Mouse (Mus musculus): ENCODE data around the gene Lemd1. TPM values are rescaled to one million over a fixed set of nuclear protein-coding genes. Genes with fewer than 3 reads are reported as not detected.

The Lemd1 gene
- polyA plus RNA-seq, 1 experiment from 2014 or later: 0.43 TPM

DNA sequence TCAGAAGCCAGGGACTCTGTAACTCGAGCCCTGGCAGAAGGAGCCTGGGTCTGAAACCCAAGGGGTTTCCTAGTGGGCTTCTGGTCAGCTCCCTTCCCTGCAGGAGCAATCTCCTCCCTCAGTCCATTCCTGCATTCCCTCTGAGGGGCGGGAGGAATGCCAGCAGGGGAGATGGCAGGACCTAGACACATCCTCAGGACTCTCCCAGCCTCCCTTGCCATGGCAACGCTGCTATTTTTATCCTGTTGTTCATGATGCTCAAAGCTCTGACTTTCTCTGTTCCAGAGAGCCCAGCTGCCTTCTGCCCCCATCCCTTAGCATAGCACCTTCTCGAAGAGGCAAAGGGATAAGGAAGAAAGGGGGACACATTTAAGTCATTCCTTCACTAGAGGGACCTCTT is 16.9 kb downstream of the Lemd1 start:
- Histone ChIP-seq H3K36me3 (no peaks in the 10 kb centered on the region), H3K27ac (no peak overlapping the region), H3K4me3 (replicated peaks) (no peak overlapping the region), H3K4me1 (replicated peaks) (0 out of 2 replicates have a peak, but pooled peaks cover 8% of the 10 kb centered on the region), H3K9ac (no peak overlapping the region), H3K27me3 (replicated peaks) (peaks cover 4% of the 10 kb centered on the region), H3K4me2 (replicated peaks) (no peak overlapping the region), H3K9me3 (no peaks in the 10 kb centered on the region)
- no peak for ATAC-seq
- WGBS: 11% methylated on average over 4 of the region's 4 CpGs

DNA sequence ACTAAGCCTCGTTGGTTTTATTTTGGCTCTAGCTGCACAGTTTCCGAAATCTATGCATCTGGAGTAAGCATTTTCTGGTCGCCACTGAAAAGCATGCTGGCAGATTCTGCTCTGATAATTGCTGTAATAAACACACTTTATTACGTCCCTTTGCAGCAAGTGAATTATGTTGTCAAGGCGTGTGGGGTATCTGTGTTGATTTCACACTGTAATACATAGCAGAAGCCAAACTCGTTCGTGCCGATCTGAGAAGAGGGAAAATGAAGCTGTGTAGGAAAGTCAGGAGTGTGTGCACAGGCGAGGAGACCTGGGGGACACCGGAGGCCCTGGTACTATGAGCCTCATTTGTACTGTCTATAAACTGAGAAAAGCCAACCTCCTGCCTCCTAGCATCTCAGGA is 18.2 kb downstream of the Lemd1 start:
- no peaks in the 10 kb centered on the region for H3K9me3 ChIP-seq
- no peak overlapping the region for H3K9ac ChIP-seq
- H3K27me3 ChIP-seq (replicated peaks): peaks cover 4% of the 10 kb centered on the region; the same call in 1 of the 2 replicates
- H3K36me3 ChIP-seq: no peaks in the 10 kb centered on the region
- H3K4me3 ChIP-seq (replicated peaks): no peak overlapping the region
- 0 out of 2 replicates have a peak, but pooled peaks cover 8% of the 10 kb centered on the region for H3K4me1 ChIP-seq (replicated peaks)
- H3K4me2 ChIP-seq (replicated peaks): no peak overlapping the region
- no peak for ATAC-seq
- H3K27ac ChIP-seq: no peak overlapping the region
- 61% methylated on average over 10 of the region's 10 CpGs for WGBS

DNA sequence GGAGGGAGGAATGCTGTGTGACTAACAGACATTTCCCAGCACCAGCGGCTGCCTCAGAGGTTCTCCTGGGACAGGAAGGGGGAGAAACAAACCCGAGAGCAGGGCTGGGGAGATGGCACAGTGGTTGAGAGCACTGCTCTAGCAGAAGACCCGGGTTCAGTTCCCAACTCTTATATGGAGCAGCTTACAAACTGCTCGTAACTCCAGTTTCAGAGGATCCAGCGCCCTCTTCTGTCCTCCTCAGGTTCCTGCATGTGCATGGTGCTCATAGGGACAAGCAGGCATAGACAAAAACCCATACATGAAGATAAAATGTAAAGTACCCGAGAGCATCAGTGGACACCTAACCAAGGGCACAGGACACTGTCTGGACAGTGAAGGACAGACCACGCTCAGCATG is 19.7 kb downstream of the Lemd1 start:
- H3K9ac ChIP-seq: no peak overlapping the region
- H3K27ac ChIP-seq: no peak overlapping the region
- no peaks in the 10 kb centered on the region for H3K9me3 ChIP-seq
- H3K4me3 ChIP-seq (replicated peaks): no peak overlapping the region
- ATAC-seq: no peak
- no peak overlapping the region for H3K4me2 ChIP-seq (replicated peaks)
- 0 out of 2 replicates have a peak, but pooled peaks cover 8% of the 10 kb centered on the region for H3K4me1 ChIP-seq (replicated peaks)
- 19% methylated on average over 7 of the region's 7 CpGs for WGBS
- H3K27me3 ChIP-seq (replicated peaks): peaks cover 4% of the 10 kb centered on the region; the same call in 1 of the 2 replicates
- no peaks in the 10 kb centered on the region for H3K36me3 ChIP-seq

DNA sequence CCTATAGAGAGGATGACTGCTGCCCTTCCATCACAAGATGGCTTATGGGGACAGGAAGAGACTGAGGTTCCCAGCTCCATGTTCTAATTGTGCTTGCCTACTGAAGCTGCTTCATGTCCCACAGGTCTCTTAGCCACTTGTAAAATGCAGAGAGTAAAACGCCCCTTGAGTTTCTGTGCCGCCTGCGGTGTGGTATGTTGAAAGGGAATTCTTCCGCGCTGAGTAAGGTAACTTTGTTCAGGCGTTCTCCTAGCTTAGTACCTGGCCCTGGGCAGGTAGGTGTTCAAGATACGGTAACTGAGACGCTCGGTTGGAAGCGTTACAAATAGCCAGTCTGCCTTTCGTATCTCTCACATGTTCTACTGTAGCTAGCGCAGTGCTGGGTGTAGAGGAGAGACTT is 20.4 kb downstream of the Lemd1 start:
- Histone ChIP-seq H3K36me3 (no peaks in the 10 kb centered on the region), H3K27me3 (replicated peaks) (peaks cover 4% of the 10 kb centered on the region; the same call in 1 of the 2 replicates), H3K27ac (no peak overlapping the region), H3K4me2 (replicated peaks) (peak overlapping the region; percentile 59), H3K9ac (no peak overlapping the region), H3K9me3 (no peaks in the 10 kb centered on the region), H3K4me1 (replicated peaks) (0 out of 2 replicates have a peak, but pooled peaks cover 8% of the 10 kb centered on the region), H3K4me3 (replicated peaks) (no peak overlapping the region)
- 37% methylated on average over 12 of the region's 12 CpGs for WGBS
- no peak for ATAC-seq

DNA sequence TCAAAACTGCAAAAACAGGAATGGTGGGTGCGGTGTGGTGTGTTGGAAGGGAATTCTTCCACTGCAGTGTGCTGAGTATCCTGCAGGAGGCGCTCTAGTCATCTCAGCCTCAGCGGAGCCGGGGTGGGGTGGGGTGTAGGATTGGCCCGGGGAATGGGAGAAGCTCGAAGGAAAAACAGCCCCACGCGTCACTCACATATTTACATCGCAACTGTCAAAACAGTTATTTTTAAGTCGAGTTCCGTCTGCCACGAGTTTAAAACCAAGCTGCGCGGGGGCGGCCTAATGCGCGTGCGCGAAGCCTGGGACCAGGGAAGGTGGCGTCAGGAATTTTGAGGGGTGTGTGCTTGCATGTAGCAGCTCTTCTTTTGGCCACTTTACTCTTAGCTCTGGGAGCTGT is 21.0 kb downstream of the Lemd1 start:
- H3K9ac ChIP-seq: no peak overlapping the region
- 0 out of 2 replicates have a peak, but pooled peaks have one; percentile 55 for ATAC-seq

DNA sequence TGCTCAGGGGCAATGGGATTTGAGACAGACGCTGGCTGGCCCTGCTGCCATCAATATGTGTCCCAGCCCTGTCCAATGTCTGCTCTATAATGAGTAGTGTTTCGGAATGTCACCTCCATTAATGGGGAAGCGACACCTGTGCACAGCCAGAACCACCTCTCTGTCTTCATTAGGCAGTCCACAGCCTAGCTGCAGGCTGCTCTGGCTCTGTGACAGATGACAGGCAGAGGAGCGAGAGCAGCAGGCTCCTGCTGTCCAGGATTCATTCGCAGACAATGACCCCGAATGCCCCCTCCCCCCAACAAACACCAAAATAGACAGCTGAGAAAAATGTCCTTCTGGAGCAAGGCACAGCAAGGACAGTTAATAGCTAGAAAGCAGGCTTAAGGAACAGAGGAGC is 21.8 kb downstream of the Lemd1 start:
- 41% methylated on average over 6 of the region's 6 CpGs for WGBS
- Histone ChIP-seq H3K27me3 (replicated peaks) (peaks cover 4% of the 10 kb centered on the region; the same call in 1 of the 2 replicates), H3K27ac (no peak overlapping the region), H3K36me3 (no peaks in the 10 kb centered on the region), H3K4me1 (replicated peaks) (0 out of 2 replicates have a peak, but pooled peaks cover 8% of the 10 kb centered on the region), H3K4me3 (replicated peaks) (no peak overlapping the region), H3K4me2 (replicated peaks) (no peak overlapping the region), H3K9me3 (no peaks in the 10 kb centered on the region), H3K9ac (no peak overlapping the region)
- no peak for ATAC-seq

More for the DNA sequence above, 21.0 kb downstream of the Lemd1 start:
- H3K27me3 ChIP-seq (replicated peaks): peaks cover 4% of the 10 kb centered on the region; the same call in 1 of the 2 replicates
- H3K9me3 ChIP-seq: no peaks in the 10 kb centered on the region
- H3K4me2 ChIP-seq (replicated peaks): peak overlapping the region; percentile 59
- WGBS: 4% methylated on average over 20 of the region's 20 CpGs
- H3K27ac ChIP-seq: no peak overlapping the region
- no peaks in the 10 kb centered on the region for H3K36me3 ChIP-seq
- H3K4me1 ChIP-seq (replicated peaks): 0 out of 2 replicates have a peak, but pooled peaks cover 8% of the 10 kb centered on the region
- H3K4me3 ChIP-seq (replicated peaks): peak overlapping the region; percentile 25

DNA sequence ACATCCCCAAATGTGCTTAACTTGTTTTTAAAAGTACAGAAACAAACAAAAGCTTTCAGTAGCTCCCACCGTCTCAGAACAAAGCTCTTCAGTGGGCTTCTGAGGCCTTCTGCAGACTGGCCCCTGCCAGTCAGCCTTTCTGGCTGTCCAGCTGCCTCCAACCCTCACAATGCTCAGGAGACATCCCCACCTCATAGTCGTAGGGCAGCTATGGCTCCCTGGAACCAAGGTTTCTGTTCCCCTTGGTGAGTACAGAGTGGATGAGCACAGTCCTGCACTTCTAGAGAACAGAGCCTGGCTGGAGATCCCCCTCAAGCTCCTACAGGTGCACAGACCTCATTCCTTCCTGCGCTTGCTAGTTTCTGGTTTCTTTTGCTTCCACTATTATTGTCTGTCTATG is 25.0 kb downstream of the Lemd1 start:
- H3K4me2 ChIP-seq (replicated peaks): no peak overlapping the region
- H3K4me1 ChIP-seq (replicated peaks): 0 out of 2 replicates have a peak, but pooled peaks cover 8% of the 10 kb centered on the region
- H3K9me3 ChIP-seq: no peaks in the 10 kb centered on the region
- no peak overlapping the region for H3K27ac ChIP-seq
- ATAC-seq: no peak
- 52% methylated on average over 3 of the region's 3 CpGs for WGBS
- H3K36me3 ChIP-seq: no peaks in the 10 kb centered on the region
- H3K4me3 ChIP-seq (replicated peaks): no peak overlapping the region
- no peak overlapping the region for H3K9ac ChIP-seq
- peaks cover 3% of the 10 kb centered on the region; the same call in 1 of the 2 replicates for H3K27me3 ChIP-seq (replicated peaks)

DNA sequence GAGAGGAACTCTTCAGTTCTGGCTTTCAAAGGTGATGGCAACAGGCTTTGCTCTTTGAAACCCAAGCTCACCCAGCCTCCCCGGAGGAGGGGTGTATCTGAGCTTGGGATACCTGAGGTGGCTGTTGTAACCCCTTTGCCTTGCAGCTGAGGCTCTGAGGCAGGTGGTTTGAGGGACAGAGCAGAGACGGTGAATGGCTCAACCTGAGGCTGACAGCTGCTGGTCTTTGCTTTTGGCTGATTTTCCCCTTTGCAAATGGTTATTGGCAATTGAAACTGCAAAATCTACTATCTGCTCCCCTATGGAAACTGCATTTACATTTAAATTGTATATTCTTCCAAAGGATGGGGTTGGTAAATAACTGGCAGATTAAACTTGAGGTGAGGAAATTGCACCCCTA is 30.4 kb downstream of the Lemd1 start:
- WGBS: 36% methylated on average over 2 of the region's 2 CpGs
- H3K9me3 ChIP-seq: no peaks in the 10 kb centered on the region
- ATAC-seq: no peak
- no peak overlapping the region for H3K4me3 ChIP-seq (replicated peaks)
- no peaks in the 10 kb centered on the region for H3K36me3 ChIP-seq
- H3K27me3 ChIP-seq (replicated peaks): no peaks in the 10 kb centered on the region
- H3K9ac ChIP-seq: no peak overlapping the region
- H3K4me2 ChIP-seq (replicated peaks): no peak overlapping the region
- no peak overlapping the region for H3K27ac ChIP-seq
- no peaks in the 10 kb centered on the region for H3K4me1 ChIP-seq (replicated peaks)

DNA sequence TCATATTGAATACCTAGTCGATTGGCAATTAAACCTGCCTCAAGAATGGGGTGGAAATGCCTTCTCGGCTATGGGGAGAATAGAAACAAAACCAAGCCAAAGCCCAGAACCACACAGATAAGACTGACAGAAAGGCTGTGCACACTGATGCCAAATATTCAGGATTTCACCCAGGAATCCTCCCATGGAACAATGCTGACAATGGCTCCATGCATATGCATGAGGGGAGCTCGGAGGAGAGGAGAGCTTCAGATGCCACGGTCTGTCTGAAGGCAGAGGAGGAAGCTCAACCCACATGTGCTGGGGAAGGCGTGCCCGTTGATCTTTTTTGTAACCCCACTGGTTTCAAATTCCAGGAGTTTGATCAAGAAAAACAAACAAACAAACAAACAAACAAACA is 30.9 kb downstream of the Lemd1 start:
- 34% methylated on average over 6 of the region's 6 CpGs for WGBS

DNA sequence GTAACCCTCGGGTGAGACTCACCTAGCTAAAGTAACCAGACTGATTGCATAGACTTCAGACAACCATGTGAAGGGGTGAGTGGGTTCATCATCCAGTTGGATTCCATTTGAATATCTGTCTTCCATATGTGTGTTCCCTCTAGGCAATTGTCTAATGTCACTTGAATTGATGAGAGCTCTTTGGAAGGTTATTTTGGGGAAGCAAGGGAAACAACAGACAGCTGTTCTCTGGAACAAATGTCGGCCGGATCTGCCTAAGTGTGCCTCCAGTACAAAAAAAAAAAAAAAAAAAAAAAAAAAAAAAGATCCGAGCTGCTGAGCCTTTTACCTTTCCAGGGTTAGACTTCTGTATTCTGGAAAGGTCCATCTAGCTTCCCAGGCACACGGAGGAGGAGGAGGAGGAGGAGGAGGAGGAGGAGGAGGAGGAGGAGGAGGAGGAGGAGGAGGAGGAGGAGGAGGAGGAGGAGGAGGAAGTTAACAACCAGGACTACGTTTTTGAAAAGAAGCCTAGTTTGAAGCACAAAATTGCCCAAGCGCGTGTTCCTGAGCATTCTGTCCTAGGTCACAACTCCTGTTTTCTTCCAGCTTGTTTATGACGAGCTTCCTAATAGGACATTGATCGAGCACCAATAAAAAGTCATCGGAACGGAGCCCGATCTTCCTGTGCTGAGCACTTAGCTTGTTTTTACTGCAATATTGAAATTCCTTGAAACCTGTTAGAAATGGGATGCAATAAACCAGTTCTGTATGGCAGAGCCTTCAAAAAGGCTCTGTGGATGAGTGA is 35.3 kb downstream of the Lemd1 start:
- WGBS: 70% methylated on average over 12 of the region's 13 CpGs

More for the DNA sequence above, 30.9 kb downstream of the Lemd1 start:
- H3K9me3 ChIP-seq: no peaks in the 10 kb centered on the region
- H3K9ac ChIP-seq: no peak overlapping the region
- H3K4me3 ChIP-seq (replicated peaks): no peak overlapping the region
- ATAC-seq: no peak
- H3K4me2 ChIP-seq (replicated peaks): no peak overlapping the region
- no peaks in the 10 kb centered on the region for H3K36me3 ChIP-seq
- no peak overlapping the region for H3K27ac ChIP-seq
- no peaks in the 10 kb centered on the region for H3K27me3 ChIP-seq (replicated peaks)
- no peaks in the 10 kb centered on the region for H3K4me1 ChIP-seq (replicated peaks)

DNA sequence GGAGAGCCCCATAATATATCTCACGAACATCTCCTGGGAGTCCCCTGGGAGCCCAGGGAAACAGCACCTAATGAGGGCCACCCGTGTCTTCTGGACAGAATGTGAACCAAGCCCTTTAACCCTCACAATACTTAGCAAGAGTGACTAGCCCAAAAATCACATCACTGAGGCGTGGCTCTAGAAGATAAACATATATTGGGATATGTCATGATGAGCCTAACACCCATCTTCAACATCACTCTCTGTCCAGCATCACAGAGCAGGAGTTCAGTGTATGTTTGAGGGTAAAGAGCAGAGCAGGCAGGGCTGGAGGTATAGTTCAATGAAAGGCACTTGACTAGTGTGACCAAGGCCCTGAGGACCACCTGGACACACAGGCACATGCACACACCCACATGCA is 38.4 kb downstream of the Lemd1 start, which contains the start of gene Gm10188:
TSS of gene Gm10188 (minus strand) at position 101 of the 400 bp plus-strand sequence.
- Histone ChIP-seq H3K36me3 (no peaks in the 10 kb centered on the region), H3K4me2 (replicated peaks) (no peak within 1 kb of the TSS), H3K27ac (no peak within 1 kb of the TSS), H3K9ac (no peak within 1 kb of the TSS), H3K4me3 (replicated peaks) (no peak within 1 kb of the TSS), H3K9me3 (no peaks in the 10 kb centered on the region), H3K27me3 (replicated peaks) (no peaks in the 10 kb centered on the region; the same call in 1 of the 2 replicates), H3K4me1 (replicated peaks) (no peaks in the 10 kb centered on the region)
- ATAC-seq: no peak
- 83% methylated on average over 3 of the region's 3 CpGs for WGBS

More for the DNA sequence above, 35.3 kb downstream of the Lemd1 start:
- no peak for ATAC-seq
- Histone ChIP-seq H3K4me2 (replicated peaks) (no peak overlapping the region), H3K9me3 (no peaks in the 10 kb centered on the region), H3K4me3 (replicated peaks) (no peak overlapping the region), H3K27me3 (replicated peaks) (no peaks in the 10 kb centered on the region), H3K36me3 (no peaks in the 10 kb centered on the region), H3K27ac (no peak overlapping the region), H3K4me1 (replicated peaks) (no peaks in the 10 kb centered on the region), H3K9ac (no peak overlapping the region)

DNA sequence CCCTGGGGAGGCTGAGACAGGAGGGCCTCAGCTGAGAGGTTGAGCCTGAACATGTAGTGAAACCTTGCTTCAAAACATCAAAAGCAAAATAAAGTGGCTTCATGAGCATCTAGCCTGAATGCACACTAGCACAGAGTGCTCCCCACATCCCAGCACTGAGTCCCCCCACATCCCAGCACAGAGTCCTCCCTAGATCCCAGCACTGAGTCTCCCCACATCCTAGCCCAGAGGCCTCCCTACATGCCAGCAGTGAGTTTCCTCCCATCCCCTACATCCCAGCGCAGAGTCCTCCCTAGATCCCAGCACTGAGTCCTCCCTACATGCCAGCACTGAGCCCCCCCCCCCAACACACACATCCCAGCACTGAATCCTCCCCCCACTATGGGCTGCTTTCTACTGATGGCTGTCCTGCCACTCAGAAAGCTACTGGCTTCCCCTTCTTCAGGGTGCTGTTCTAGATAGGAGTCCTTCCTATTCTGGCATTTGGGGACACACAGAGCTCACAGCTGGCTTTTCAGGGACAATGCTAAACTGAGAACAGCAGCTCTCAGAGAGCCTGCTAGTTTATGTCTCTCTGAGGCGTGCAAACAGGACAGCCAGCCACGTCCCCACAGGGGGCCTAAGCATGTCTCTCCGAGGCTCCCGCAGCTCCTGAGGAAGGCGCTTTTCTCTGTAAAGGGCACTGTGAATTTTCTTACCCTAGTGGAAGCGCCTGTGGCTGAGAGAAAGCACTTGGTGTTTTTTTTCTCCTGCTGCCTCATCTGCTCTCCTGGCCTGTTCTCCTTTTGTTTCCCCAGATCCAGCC is 40.4 kb downstream of the Lemd1 start:
- H3K4me1 ChIP-seq (replicated peaks): no peaks in the 10 kb centered on the region
- H3K36me3 ChIP-seq: no peaks in the 10 kb centered on the region
- no peak overlapping the region for H3K9ac ChIP-seq
- no peak overlapping the region for H3K4me3 ChIP-seq (replicated peaks)
- H3K27ac ChIP-seq: no peak overlapping the region
- ATAC-seq: no peak
- H3K9me3 ChIP-seq: no peaks in the 10 kb centered on the region
- 52% methylated on average over 7 of the region's 7 CpGs for WGBS
- peaks cover 4% of the 10 kb centered on the region; the same call in 1 of the 2 replicates for H3K27me3 ChIP-seq (replicated peaks)
- H3K4me2 ChIP-seq (replicated peaks): no peak overlapping the region

Data from intestine, embryonic 15.5 days (tissue).